Mouse (Mus musculus) ES-E14 (cell line): ENCODE measurements around the gene Omp. TPM values are rescaled to one million over a fixed set of nuclear protein-coding genes. Genes with fewer than 3 reads are reported as not detected.

Experiments used
- DNase-seq: peaks from one replicate; pipeline ENCODE4 v3.0.0-alpha.2; 2013; ENCODE audit warnings: low read depth, low spot score
- H3K27ac ChIP-seq: 2 replicates; pipeline ENCODE4 v1.5.1; 2012; ENCODE audit warnings: low read depth, mild to moderate bottlenecking, low read length, moderate library complexity, mixed read lengths; ENCODE audit not compliant: poor library complexity, insufficient read depth, severe bottlenecking
- H3K36me3 ChIP-seq: 2 replicates; pipeline ENCODE4 v1.6.1; 2012; ENCODE audit warnings: mild to moderate bottlenecking, low read length, moderate library complexity, mixed read lengths; ENCODE audit not compliant: control insufficient read depth, poor library complexity, insufficient read depth, severe bottlenecking
- H3K4me1 ChIP-seq, 2 experiments: fragments of 150-350 bp in 1 of 2; sonication (generic) in 1 of 2; 2 replicates each; pipeline ENCODE4 v1.6.1; 2012; ENCODE audit warnings: low read length in 2 of 2, mild to moderate bottlenecking in 1 of 2, mixed read lengths in 1 of 2; ENCODE audit not compliant: control insufficient read depth in 2 of 2, insufficient read depth in 2 of 2, poor library complexity in 1 of 2
- H3K4me3 ChIP-seq, 2 experiments: fragments of 150-350 bp in 1 of 2; sonication (generic) in 1 of 2; 2 replicates each; pipeline ENCODE4 v1.5.1; 2012; ENCODE audit warnings: low read length in 2 of 2, low read depth in 1 of 2, mild to moderate bottlenecking in 1 of 2, mixed read lengths in 1 of 2; ENCODE audit not compliant: insufficient read depth in 1 of 2, poor library complexity in 1 of 2, severe bottlenecking in 1 of 2
- H3K9ac ChIP-seq: 2 replicates; pipeline ENCODE4 v1.6.1; 2012; ENCODE audit warnings: low read depth, mild to moderate bottlenecking, low read length, mixed read lengths; ENCODE audit not compliant: poor library complexity, insufficient read depth, severe bottlenecking
- H3K9me3 ChIP-seq: fragments of 150-350 bp; sonication (generic); 2 replicates; pipeline ENCODE4 v1.6.1; 2012; ENCODE audit warnings: low read depth, mild to moderate bottlenecking, low read length; ENCODE audit not compliant: control insufficient read depth, insufficient read depth
- CHD2 ChIP-seq: IDR thresholded peaks from 2 replicates; pipeline ENCODE4 v1.6.1; 2014; ENCODE audit warnings: mild to moderate bottlenecking, low read depth, low read length, inconsistent platforms
- HCFC1 ChIP-seq: IDR thresholded peaks from 2 replicates; pipeline ENCODE4 v1.6.1; 2012; ENCODE audit warnings: low read length, inconsistent platforms, borderline replicate concordance; ENCODE audit not compliant: insufficient read depth
- MAFK ChIP-seq: IDR thresholded peaks from 2 replicates; pipeline ENCODE4 v1.6.1; 2014; ENCODE audit warnings: mild to moderate bottlenecking, low read depth, low read length, inconsistent platforms; ENCODE audit not compliant: insufficient read depth
- ZC3H11A ChIP-seq: IDR thresholded peaks from 2 replicates; pipeline ENCODE4 v1.6.1; 2012; ENCODE audit warnings: low read depth, mild to moderate bottlenecking, inconsistent platforms, low read length, borderline replicate concordance
- ZNF384 ChIP-seq: IDR thresholded peaks from 2 replicates; pipeline ENCODE4 v1.6.1; 2012; ENCODE audit warnings: low read depth, low read length, inconsistent platforms
- in situ Hi-C, 2 experiments: fragments of 600-800 bp; cut with MboI; formaldehyde crosslinking; loops; one replicate each; pipeline ENCODE4 v1.15.1; 2025; ENCODE audit warnings: low sequenced_read_pairs in 2 of 2, inconsistent platforms in 1 of 2; ENCODE audit not compliant: unreplicated experiment in 2 of 2
- total RNA-seq: library from RNA; depleted of rRNA; stranded (reverse); fragments of 300-350 nt; gene quantifications from 2 replicates; pipeline ENCODE4 v1.2.3, GENCODE M21; 2012

Omp gene
- total RNA-seq, 1 experiment = 1.4 TPM

GRCm38 (mm10) chr7:98145842-98146446 is 642 bp upstream of the Omp start:
- TF ChIP-seq HCFC1 (no peak), ZC3H11A (no peak), ZNF384 (no peak), MAFK (no peak), CHD2 (no peak)
- Histone ChIP-seq H3K36me3 (peaks cover 3% of the 10 kb centered on the region; the same call in 1 of the 2 replicates), H3K27ac (no peak overlapping the region), H3K4me1 (peaks cover 0 to 12% of the 10 kb centered on the region in 2 experiments; a peak in 1 of 4 replicates), H3K9ac (no peak overlapping the region), H3K4me3 (no peak overlapping the region), H3K9me3 (no peaks in the 10 kb centered on the region)
- no peak for DNase-seq
- in situ Hi-C loops = no loop called here

DNA sequence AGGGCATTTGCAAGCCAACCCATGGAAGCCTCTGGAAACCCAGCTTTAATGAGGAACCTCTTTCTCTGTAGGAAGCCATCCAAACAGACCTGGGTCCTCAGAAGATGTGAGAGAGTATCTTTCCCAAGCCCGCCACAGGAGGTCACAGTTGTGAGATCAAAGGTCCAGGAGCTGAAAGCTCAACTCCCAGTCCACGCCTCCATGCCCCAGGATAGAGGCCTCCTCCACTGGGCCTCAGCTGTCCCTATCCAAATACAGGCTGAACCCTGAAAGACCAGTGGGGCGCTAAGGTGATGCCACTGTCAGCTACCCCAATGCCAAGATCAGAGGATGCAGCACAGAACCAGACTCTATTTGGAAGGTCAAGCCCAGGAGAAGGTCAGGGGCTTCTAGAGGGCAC is 2.7 kb downstream of the Omp start:
- in situ Hi-C loops = no loop called here
- Histone ChIP-seq H3K9me3 (no peaks in the 10 kb centered on the region), H3K36me3 (peaks cover 3% of the 10 kb centered on the region; the same call in 1 of the 2 replicates), H3K27ac (no peak overlapping the region), H3K4me1 (peaks cover 0 to 9% of the 10 kb centered on the region in 2 experiments; a peak in 1 of 4 replicates), H3K9ac (no peak overlapping the region), H3K4me3 (no peak overlapping the region)
- TF ChIP-seq CHD2 = no peak
- no peak for TF ChIP-seq HCFC1
- no peak for TF ChIP-seq ZC3H11A
- TF ChIP-seq MAFK = no peak
- no peak for TF ChIP-seq ZNF384
- DNase-seq = no peak

DNA sequence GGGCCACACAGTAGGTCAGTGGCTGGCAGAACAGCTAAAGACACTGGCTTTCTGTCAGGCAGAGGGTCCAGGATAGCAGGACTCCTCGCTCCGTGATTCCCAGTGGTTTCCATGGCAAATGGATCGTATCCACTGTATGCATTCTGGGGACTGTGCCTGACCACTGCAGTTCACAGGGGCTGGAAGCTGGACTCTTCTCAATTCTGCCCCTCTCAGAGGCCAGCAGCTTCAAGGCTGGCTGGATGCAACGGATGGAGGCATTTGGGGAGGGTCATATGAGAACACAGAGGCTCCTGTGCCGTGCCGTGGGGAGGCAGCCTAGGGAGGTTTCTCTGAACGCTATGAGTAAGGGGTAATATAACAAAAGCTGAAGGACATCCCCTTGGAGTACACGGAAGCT is 3.1 kb downstream of the Omp start:
- Histone ChIP-seq H3K4me3 (no peak overlapping the region), H3K36me3 (peaks cover 1% of the 10 kb centered on the region; the same call in 1 of the 2 replicates), H3K9ac (no peak overlapping the region), H3K27ac (no peak overlapping the region), H3K4me1 (peaks cover 0 to 9% of the 10 kb centered on the region in 2 experiments; a peak in 1 of 4 replicates), H3K9me3 (no peaks in the 10 kb centered on the region)
- no peak for TF ChIP-seq ZNF384
- TF ChIP-seq ZC3H11A = no peak
- TF ChIP-seq CHD2 = no peak
- no peak for TF ChIP-seq HCFC1
- no peak for TF ChIP-seq MAFK
- in situ Hi-C loops = no loop called here
- no peak for DNase-seq

- in situ Hi-C loops = no loop called here
- no peak overlapping the region for H3K27ac ChIP-seq
Measured at GRCm38 (mm10) chr7:98141206-98141605, 4.1 kb downstream of the Omp start.

GRCm38 (mm10) chr7:98140597-98140996 is 4.7 kb downstream of the Omp start:
- no peak for DNase-seq
- Histone ChIP-seq H3K9me3 (no peaks in the 10 kb centered on the region), H3K9ac (no peak overlapping the region), H3K27ac (no peak overlapping the region), H3K36me3 (no peaks in the 10 kb centered on the region; the same call in 1 of the 2 replicates), H3K4me3 (no peak overlapping the region), H3K4me1 (peaks cover 0 to 9% of the 10 kb centered on the region in 2 experiments; a peak in 1 of 4 replicates)
- in situ Hi-C loops = no loop called here
- TF ChIP-seq MAFK (no peak), ZNF384 (no peak), ZC3H11A (no peak), CHD2 (no peak), HCFC1 (no peak)

More at GRCm38 (mm10) chr7:98141206-98141605, 4.1 kb downstream of the Omp start:
- Histone ChIP-seq H3K9me3 (no peaks in the 10 kb centered on the region), H3K36me3 (no peaks in the 10 kb centered on the region), H3K4me3 (no peak overlapping the region), H3K4me1 (peaks cover 0 to 9% of the 10 kb centered on the region in 2 experiments; a peak in 1 of 4 replicates), H3K9ac (no peak overlapping the region)
- DNase-seq = no peak
- no peak for TF ChIP-seq MAFK
- no peak for TF ChIP-seq HCFC1
